Mouse (Mus musculus) hindbrain, embryonic 10.5 days (tissue): Measurements from ENCODE around the gene Mex3d. TPM values are rescaled to one million over a fixed set of nuclear protein-coding genes. Genes with fewer than 3 reads are reported as not detected.

Experiments used
- DNase-seq: peaks from one replicate; pipeline ENCODE4 v3.0.0-alpha.2; 2017; ENCODE audit warnings: low spot score
- H3K27ac ChIP-seq: fragments of 300-500 bp; sonication (generic); 2 replicates; pipeline ENCODE4 v1.5.1; 2016; ENCODE audit warnings: mild to moderate bottlenecking, moderate library complexity
- H3K27me3 ChIP-seq: fragments of 300-500 bp; sonication (generic); 2 replicates; pipeline ENCODE4 v1.6.1; 2016; ENCODE audit warnings: mild to moderate bottlenecking; ENCODE audit not compliant: poor library complexity, insufficient read depth, severe bottlenecking
- H3K36me3 ChIP-seq: fragments of 300-500 bp; sonication (generic); 2 replicates; pipeline ENCODE4 v1.6.1; 2016; ENCODE audit warnings: mild to moderate bottlenecking, moderate library complexity
- H3K4me1 ChIP-seq: fragments of 300-500 bp; sonication (generic); replicated peaks from 2 replicates; pipeline ENCODE4 v1.6.1; 2016; ENCODE audit warnings: mild to moderate bottlenecking
- H3K4me3 ChIP-seq: fragments of 300-500 bp; sonication (generic); 2 replicates; pipeline ENCODE4 v1.5.1; 2016; ENCODE audit warnings: mild to moderate bottlenecking, moderate library complexity
- H3K9me3 ChIP-seq: fragments of 300-500 bp; sonication (generic); 2 replicates; pipeline ENCODE4 v1.6.1; 2016; ENCODE audit warnings: mild to moderate bottlenecking, moderate library complexity
- WGBS: fragments of 180-500 bp; shearing (Covaris S2); methylation state at CpG from one replicate; pipeline ENCODE4 v1.1.7; 2016; 5-methylcytosine and 5-hydroxymethylcytosine counted together
- polyA plus RNA-seq: library from polyadenylated mRNA; unstranded; fragments of >200 nt; fragmentation: Nextera tagmentation; extraction: Ambion mirVana; gene quantifications from 2 replicates; pipeline ENCODE4 v1.2.1, GENCODE M21; 2016

Gene Mex3d
- polyA plus RNA-seq, 1 experiment from 2014 or later: 8.8 TPM

DNA sequence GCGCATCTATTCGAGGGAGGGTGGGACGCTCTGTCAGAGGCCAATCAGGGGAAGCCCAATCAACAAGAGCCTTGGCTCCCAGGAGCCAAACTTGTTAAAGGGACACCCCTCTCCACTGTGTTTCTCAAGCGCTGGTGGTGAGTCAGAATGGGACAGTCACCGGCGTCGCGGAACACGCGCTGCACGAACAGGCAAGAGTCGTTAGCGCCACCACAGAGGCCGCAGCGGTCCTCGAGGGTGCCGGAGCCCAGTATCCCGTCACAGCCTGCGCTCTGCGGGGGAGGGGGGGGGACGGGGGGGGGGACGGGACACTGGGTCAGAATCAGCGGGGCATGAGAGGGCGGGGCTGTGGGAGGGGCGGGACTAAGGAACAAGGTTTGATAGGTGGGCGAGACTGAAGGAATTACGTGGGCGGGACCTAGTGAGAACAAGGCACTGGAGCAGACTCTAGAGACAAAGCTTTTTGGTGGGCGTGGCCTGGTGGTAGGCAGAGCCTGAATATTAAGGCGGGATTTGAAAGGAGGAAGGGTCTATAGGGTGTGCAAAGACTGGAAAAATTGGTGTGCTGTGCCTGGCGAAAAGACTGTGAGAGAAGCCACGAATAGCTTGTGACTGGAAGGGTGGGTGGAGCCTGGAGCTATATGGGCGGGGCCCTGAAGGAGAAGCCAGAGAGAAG is 44.6 kb downstream of the Mex3d start:
- H3K9me3 ChIP-seq: no peaks in the 10 kb centered on the region
- peaks cover 93% of the 10 kb centered on the region for H3K27me3 ChIP-seq
- peak overlapping the region; percentile 48 for H3K4me3 ChIP-seq
- whole genome bisulfite sequencing: 1% methylated on average over 32 of the region's 33 CpGs
- peaks cover 63% of the 10 kb centered on the region for H3K4me1 ChIP-seq
- peak; percentile 79 for DNase-seq
- H3K27ac ChIP-seq: no peak overlapping the region; the same call in 1 of the 2 replicates
- no peaks in the 10 kb centered on the region for H3K36me3 ChIP-seq

GRCm38 (mm10) chr10:80342305-80342748 is 45.1 kb downstream of the Mex3d start:
- Histone ChIP-seq H3K4me1 (peaks cover 57% of the 10 kb centered on the region), H3K27me3 (peaks cover 90% of the 10 kb centered on the region), H3K36me3 (no peaks in the 10 kb centered on the region), H3K4me3 (peak overlapping the region; percentile 48), H3K9me3 (no peaks in the 10 kb centered on the region), H3K27ac (no peak overlapping the region; the same call in 1 of the 2 replicates)
- no peak for DNase-seq
- 3% methylated on average over 26 of the region's 26 CpGs for WGBS

DNA sequence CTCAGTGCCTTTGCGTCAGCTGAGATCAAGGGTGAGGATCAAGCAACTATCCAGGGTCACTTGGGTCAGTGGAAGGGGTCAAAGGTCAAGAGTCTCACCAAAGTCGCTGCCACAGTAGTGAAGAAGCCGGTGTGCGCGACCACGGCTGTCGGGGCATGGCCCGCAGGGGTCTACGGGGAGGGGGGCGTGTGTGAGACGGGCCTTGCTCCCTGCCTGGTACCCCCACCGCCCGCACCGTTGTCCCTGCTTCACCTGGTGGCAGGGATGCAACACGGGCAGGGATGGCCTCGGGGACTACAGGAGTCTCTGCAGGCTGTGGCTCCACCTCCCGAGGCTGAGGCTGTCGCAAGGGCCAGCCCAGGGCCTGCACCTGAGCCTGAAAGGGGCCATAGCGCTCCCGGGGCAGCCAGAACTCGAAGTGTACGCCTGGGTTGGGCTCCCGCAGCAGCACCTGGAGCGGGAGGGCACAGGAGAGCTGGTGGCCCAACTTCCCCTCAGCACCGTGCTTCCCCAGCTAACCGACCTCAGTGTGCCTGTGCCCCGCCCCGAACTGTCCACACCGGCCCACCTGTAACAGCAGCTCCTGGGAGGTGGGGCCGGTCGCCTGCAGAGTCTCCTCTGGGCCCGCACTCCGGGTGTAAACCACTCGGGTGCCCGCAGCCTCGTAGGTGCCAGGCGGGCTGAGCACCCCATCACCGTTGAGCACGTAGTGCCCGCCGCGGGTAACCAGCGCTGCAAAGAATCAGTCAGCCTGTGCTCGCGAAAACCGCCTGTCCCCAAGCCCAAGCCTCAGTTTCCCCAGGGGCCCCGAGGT is 45.8 kb downstream of the Mex3d start:
- H3K9me3 ChIP-seq: no peaks in the 10 kb centered on the region
- H3K4me3 ChIP-seq: peak overlapping the region; percentile 48
- H3K36me3 ChIP-seq: no peaks in the 10 kb centered on the region
- peak overlapping the region; percentile 12; the same call in 1 of the 2 replicates for H3K27ac ChIP-seq
- 2% methylated on average over 47 of the region's 47 CpGs for WGBS
- DNase-seq: no peak
- H3K27me3 ChIP-seq: peaks cover 90% of the 10 kb centered on the region
- H3K4me1 ChIP-seq: peaks cover 55% of the 10 kb centered on the region

DNA sequence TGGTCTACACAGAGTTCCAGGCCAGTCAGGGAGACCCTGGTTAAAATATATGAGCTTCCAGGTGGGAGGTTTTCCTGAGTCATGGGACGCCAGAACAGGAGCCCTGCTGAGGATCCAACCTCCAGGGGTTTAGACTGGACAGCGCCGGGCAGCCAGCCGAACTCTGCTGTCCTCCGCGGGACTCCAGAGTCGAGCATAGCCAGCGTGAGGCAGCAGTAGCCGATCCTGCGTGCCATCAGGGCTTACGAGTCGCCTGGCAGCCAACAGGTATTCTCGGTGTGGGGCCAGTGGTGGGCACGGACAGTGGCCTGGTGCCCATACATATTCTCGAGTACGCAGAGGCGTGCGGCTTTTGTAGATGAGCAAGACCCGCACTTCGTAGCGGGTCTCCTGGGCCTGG is 46.4 kb downstream of the Mex3d start:
- H3K4me1 ChIP-seq: peaks cover 55% of the 10 kb centered on the region
- peak overlapping the region; percentile 48 for H3K4me3 ChIP-seq
- peaks cover 90% of the 10 kb centered on the region for H3K27me3 ChIP-seq
- H3K36me3 ChIP-seq: 0 out of 2 replicates have a peak, but pooled peaks cover 4% of the 10 kb centered on the region
- DNase-seq: no peak
- H3K27ac ChIP-seq: 0 out of 2 replicates have a peak overlapping the region, but pooled peaks have one; percentile 12
- WGBS: 7% methylated on average over 21 of the region's 21 CpGs
- no peaks in the 10 kb centered on the region for H3K9me3 ChIP-seq

GRCm38 (mm10) chr10:80339941-80340750 is 47.3 kb downstream of the Mex3d start:
- Histone ChIP-seq H3K27me3 (peaks cover 90% of the 10 kb centered on the region), H3K9me3 (no peaks in the 10 kb centered on the region), H3K36me3 (peaks cover 12% of the 10 kb centered on the region; the same call in 1 of the 2 replicates), H3K27ac (0 out of 2 replicates have a peak overlapping the region, but pooled peaks have one; percentile 13), H3K4me1 (peaks cover 55% of the 10 kb centered on the region), H3K4me3 (0 out of 2 replicates have a peak overlapping the region, but pooled peaks have one; percentile 13)
- peak; percentile 90 for DNase-seq
- 24% methylated on average over 19 of the region's 19 CpGs for WGBS

DNA sequence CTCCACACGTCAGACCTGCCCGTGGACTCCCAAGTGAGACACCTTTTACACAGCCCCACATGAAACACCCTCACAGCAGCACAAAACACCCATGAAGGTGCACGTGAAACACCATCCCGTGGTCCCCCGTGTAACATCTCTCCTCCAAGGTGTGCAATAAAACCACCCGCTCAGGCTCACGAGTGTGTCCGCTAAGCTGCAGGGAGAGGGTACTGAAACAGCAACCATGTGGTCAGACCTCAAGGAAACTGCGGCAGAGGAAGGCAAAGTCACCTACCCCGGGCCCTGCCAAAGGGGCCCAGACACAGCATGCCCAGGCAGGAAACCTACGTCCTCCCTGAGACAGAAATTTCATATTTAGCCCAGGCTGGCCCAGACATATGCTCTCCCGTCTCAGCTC is 51.2 kb downstream of the Mex3d start:
- Histone ChIP-seq H3K27ac (no peak overlapping the region), H3K36me3 (peaks cover 16% of the 10 kb centered on the region; the same call in 1 of the 2 replicates), H3K9me3 (no peaks in the 10 kb centered on the region), H3K4me1 (peaks cover 39% of the 10 kb centered on the region), H3K4me3 (no peak overlapping the region), H3K27me3 (peaks cover 81% of the 10 kb centered on the region)
- 92% methylated on average over 12 of the region's 12 CpGs for WGBS
- no peak for DNase-seq

- peaks cover 77% of the 10 kb centered on the region for H3K27me3 ChIP-seq
- H3K4me3 ChIP-seq: no peak overlapping the region
- peak overlapping the region; percentile 77 for H3K27ac ChIP-seq
- 74% methylated on average over 5 of the region's 5 CpGs for WGBS
- peaks cover 16% of the 10 kb centered on the region; the same call in 1 of the 2 replicates for H3K36me3 ChIP-seq
- no peaks in the 10 kb centered on the region for H3K9me3 ChIP-seq
- peaks cover 52% of the 10 kb centered on the region for H3K4me1 ChIP-seq
- DNase-seq: no peak
Observed at GRCm38 (mm10) chr10:80332525-80332989, 54.9 kb downstream of the Mex3d start.

DNA sequence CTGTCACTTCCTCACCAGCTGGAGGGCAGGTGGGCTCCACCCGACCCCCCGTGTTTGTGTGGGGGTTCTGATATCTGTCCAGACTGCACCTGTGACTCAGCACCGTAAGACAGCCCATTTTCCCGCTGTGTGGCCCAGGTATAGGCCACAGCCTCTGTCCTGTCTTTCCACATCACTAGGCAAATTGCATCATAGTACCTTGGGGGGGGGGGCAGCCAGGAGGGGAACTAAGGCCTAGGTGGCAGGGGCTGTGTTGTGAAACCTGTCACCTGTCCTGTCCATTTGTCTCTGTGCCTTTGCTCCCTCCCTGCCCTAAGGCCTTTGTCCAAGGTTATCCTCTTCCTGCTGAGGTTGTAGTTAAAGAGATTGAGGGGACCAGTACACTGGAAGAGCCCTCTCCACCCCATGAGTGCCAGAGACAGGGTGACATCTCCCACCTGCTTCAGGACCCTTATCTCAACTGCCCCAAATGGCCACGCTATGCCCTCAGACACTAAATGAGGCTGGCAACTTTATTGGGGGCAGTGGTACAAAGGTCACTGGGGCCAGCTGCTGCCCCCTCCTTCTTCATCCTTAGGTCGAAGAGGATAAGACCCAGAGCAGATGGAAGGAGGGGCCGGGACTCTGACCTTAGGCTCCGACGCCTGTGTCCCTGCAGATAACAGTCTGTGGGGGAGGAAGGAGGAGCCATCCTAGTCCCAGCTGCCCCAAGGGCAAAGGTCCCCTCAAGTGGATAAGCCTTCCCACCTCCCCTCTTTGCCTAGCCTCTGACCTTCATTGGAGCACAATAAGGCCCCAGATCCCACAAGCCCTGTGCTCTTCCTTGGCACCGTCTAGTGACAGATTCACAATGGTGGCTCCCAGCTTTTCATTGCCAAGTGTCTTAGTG is 55.6 kb downstream of the Mex3d start:
- Histone ChIP-seq H3K36me3 (peaks cover 16% of the 10 kb centered on the region; the same call in 1 of the 2 replicates), H3K27ac (peak overlapping the region; percentile 77), H3K4me3 (0 out of 2 replicates have a peak overlapping the region, but pooled peaks have one; percentile 58), H3K9me3 (no peaks in the 10 kb centered on the region), H3K4me1 (peaks cover 52% of the 10 kb centered on the region), H3K27me3 (peaks cover 77% of the 10 kb centered on the region)
- DNase-seq: no peak
- WGBS: 64% methylated on average over 10 of the region's 10 CpGs

DNA sequence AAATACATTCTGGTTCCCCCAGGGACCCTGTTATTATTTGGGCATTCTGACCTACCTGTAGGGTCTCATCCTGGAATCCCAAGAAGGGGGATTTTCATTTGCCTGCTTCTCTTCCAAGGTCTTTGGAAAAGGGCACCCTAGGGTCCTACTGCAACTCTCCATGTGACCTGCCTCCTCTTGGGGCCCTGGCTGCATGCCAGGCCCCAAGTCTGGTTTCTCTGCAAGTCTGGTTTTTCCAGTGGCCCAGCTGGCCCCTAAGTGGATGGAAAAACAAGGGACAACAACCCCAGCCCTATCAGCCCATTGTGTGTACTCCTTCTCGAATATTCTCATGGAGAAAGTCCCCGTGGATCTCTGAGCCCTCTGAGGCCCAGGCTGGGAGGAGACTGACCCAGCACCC is 56.6 kb downstream of the Mex3d start:
- no peak for DNase-seq
- Histone ChIP-seq H3K4me3 (peak overlapping the region; percentile 58), H3K27me3 (peaks cover 73% of the 10 kb centered on the region), H3K36me3 (peaks cover 11% of the 10 kb centered on the region; the same call in 1 of the 2 replicates), H3K27ac (peak overlapping the region; percentile 71; the same call in 1 of the 2 replicates), H3K4me1 (peaks cover 52% of the 10 kb centered on the region), H3K9me3 (no peaks in the 10 kb centered on the region)
- WGBS: 79% methylated on average over 2 of the region's 2 CpGs
